Mouse (Mus musculus): ENCODE data around the gene Hacl1.

DNA sequence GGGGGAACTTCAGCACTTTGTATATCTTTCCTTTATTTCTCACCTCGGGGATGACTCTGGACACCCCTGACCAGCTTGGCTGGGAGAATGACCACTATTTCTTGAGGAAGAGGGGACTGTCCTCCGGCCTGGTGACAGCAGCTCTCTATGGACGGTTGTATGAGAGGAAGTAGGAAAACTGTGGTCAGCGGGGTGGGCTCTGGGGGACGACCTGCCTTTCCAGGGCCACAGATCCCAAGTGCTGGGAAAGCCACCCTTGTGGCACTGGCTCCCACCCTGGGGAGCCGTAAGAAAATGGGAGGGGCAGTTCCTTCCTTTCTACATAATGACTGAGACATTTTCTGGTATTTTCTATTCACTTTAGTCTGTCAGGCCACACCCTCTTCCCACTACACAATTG, 26.7 kb upstream of the Hacl1 start:
- TF ChIP-seq POLR2A (IDR thresholded peaks at IDR 0.05; ENCODE audit: insufficient read depth, low read length): no peak
- TF ChIP-seq CTCF (IDR thresholded peaks at IDR 0.05; ENCODE audit: low read depth, low read length): no peak

Data from ES-Bruce4 (cell line).